Mouse (Mus musculus) CH12.LX (cell line): ENCODE measurements around the gene Gm49403. TPM values are rescaled to one million over a fixed set of nuclear protein-coding genes. Genes with fewer than 3 reads are reported as not detected.

Experiments
- DNase-seq: peaks from one replicate; pipeline ENCODE4 v3.0.0-alpha.2; 2013; ENCODE audit errors: extremely low read depth
- H3K27ac ChIP-seq: 2 replicates; pipeline ENCODE4 v1.5.1; 2012; ENCODE audit warnings: low read depth, mild to moderate bottlenecking, control low read depth, moderate library complexity; ENCODE audit not compliant: insufficient read depth
- H3K27me3 ChIP-seq: replicated peaks from 2 replicates; pipeline ENCODE3; 2012; ENCODE audit warnings: inconsistent platforms
- H3K36me3 ChIP-seq, 2 experiments: replicated peaks in 1 of 2; 2 replicates each; pipeline versions ENCODE3 to v1.6.1; 2012; ENCODE audit warnings: inconsistent platforms in 1 of 2, low read length in 1 of 2, mild to moderate bottlenecking in 1 of 2, mixed read lengths in 1 of 2, moderate library complexity in 1 of 2; ENCODE audit not compliant: control insufficient read depth in 1 of 2, insufficient read depth in 1 of 2
- H3K4me1 ChIP-seq, 2 experiments: 2 replicates each; pipeline ENCODE4 v1.6.1; 2012; ENCODE audit warnings: inconsistent platforms in 1 of 2, moderate library complexity in 1 of 2; ENCODE audit not compliant: insufficient read depth in 2 of 2, control insufficient read depth in 1 of 2
- H3K4me2 ChIP-seq: 2 replicates; pipeline ENCODE4 v1.6.1; 2012; ENCODE audit warnings: low read depth, mild to moderate bottlenecking, control low read depth; ENCODE audit not compliant: poor library complexity, insufficient read depth, severe bottlenecking
- H3K4me3 ChIP-seq, 3 experiments: fragments of 150-350 bp in 1 of 3; sonication (generic) in 1 of 3; replicated peaks in 1 of 3; 2 replicates each; pipeline versions ENCODE3 to v1.5.1; 2011 to 2012; ENCODE audit warnings: low read depth in 2 of 3, low read length in 2 of 3, mild to moderate bottlenecking in 2 of 3, moderate library complexity in 2 of 3, control low read depth in 1 of 3, improper control_type of control experiment in 1 of 3, inconsistent platforms in 1 of 3, mixed read lengths in 1 of 3; ENCODE audit not compliant: poor library complexity in 1 of 3
- H3K79me2 ChIP-seq: replicated peaks from 2 replicates; pipeline ENCODE4 v1.6.1; 2012; ENCODE audit warnings: mild to moderate bottlenecking, moderate library complexity; ENCODE audit not compliant: control insufficient read depth, poor library complexity, insufficient read depth, severe bottlenecking; ENCODE audit errors: extremely low read depth
- H3K9ac ChIP-seq: 2 replicates; pipeline ENCODE4 v1.6.1; 2012; ENCODE audit warnings: low read depth, mild to moderate bottlenecking, control low read depth, moderate library complexity; ENCODE audit not compliant: insufficient read depth
- H3K9me3 ChIP-seq: replicated peaks from 2 replicates; pipeline ENCODE3; 2012; ENCODE audit warnings: low read length, inconsistent platforms, mixed read lengths
- BHLHE40 ChIP-seq: IDR thresholded peaks from 2 replicates; pipeline ENCODE4 v1.6.1; 2011; ENCODE audit warnings: mild to moderate bottlenecking, low read depth, low read length, improper control_type of control experiment
- CHD1 ChIP-seq: IDR thresholded peaks from 2 replicates; pipeline ENCODE4 v1.6.1; 2012; ENCODE audit warnings: low read depth, low read length, improper control_type of control experiment, inconsistent platforms
- EP300 ChIP-seq: IDR thresholded peaks from 2 replicates; pipeline ENCODE4 v1.6.1; 2011; ENCODE audit warnings: low read length, improper control_type of control experiment
- HCFC1 ChIP-seq: IDR thresholded peaks from 2 replicates; pipeline ENCODE4 v1.6.1; 2012; ENCODE audit warnings: low read depth, mild to moderate bottlenecking, inconsistent platforms, low read length, improper control_type of control experiment
- JUND ChIP-seq: conservative IDR thresholded peaks from 2 replicates; pipeline ENCODE4 v1.6.1; 2011; ENCODE audit warnings: low read depth, low read length, improper control_type of control experiment
- KAT2A ChIP-seq: IDR thresholded peaks from 2 replicates; pipeline ENCODE4 v1.6.1; 2012; ENCODE audit warnings: low read length, improper control_type of control experiment, inconsistent platforms; ENCODE audit not compliant: insufficient replicate concordance
- MAX ChIP-seq: IDR thresholded peaks from 2 replicates; pipeline ENCODE4 v1.6.1; 2011; ENCODE audit warnings: low read length, improper control_type of control experiment
- MAZ ChIP-seq: IDR thresholded peaks from 2 replicates; pipeline ENCODE4 v1.6.1; 2012; ENCODE audit warnings: low read depth, mild to moderate bottlenecking, inconsistent platforms, low read length, improper control_type of control experiment, moderate library complexity
- MEF2A ChIP-seq: IDR thresholded peaks from 2 replicates; pipeline ENCODE4 v1.6.1; 2014; ENCODE audit warnings: low read depth, mild to moderate bottlenecking, inconsistent platforms, low read length, improper control_type of control experiment, borderline replicate concordance
- MXI1 ChIP-seq: IDR thresholded peaks from 2 replicates; pipeline ENCODE4 v1.6.1; 2011; ENCODE audit warnings: mild to moderate bottlenecking, low read depth, low read length, improper control_type of control experiment
- NELFE ChIP-seq: IDR thresholded peaks from 2 replicates; pipeline ENCODE4 v1.6.1; 2011; ENCODE audit warnings: low read depth, low read length, improper control_type of control experiment
- NRF1 ChIP-seq: IDR thresholded peaks from 2 replicates; pipeline ENCODE4 v1.6.1; 2014; ENCODE audit warnings: low read depth, mild to moderate bottlenecking, inconsistent platforms, low read length, improper control_type of control experiment, moderate library complexity
- PAX5 ChIP-seq: IDR thresholded peaks from 2 replicates; pipeline ENCODE4 v1.6.1; 2012; ENCODE audit warnings: low read length, inconsistent platforms, mixed read lengths
- POLR2A ChIP-seq: IDR thresholded peaks from 2 replicates; pipeline ENCODE4 v1.6.1; 2011; ENCODE audit warnings: low read depth, mild to moderate bottlenecking, improper control_type of control experiment, low read length
- RAD21 ChIP-seq: IDR thresholded peaks from 2 replicates; pipeline ENCODE4 v1.6.1; 2011; ENCODE audit warnings: low read depth, mild to moderate bottlenecking, low read length, improper control_type of control experiment, moderate library complexity
- RCOR1 ChIP-seq: conservative IDR thresholded peaks from 2 replicates; pipeline ENCODE4 v1.6.1; 2012; ENCODE audit warnings: low read depth, mild to moderate bottlenecking, inconsistent platforms, low read length, improper control_type of control experiment
- SIN3A ChIP-seq: IDR thresholded peaks from 2 replicates; pipeline ENCODE4 v1.6.1; 2012; ENCODE audit warnings: low read length, improper control_type of control experiment, inconsistent platforms
- SMC3 ChIP-seq: IDR thresholded peaks from 2 replicates; pipeline ENCODE4 v1.6.1; 2011; ENCODE audit warnings: low read depth, low read length, improper control_type of control experiment
- TCF12 ChIP-seq: IDR thresholded peaks from 2 replicates; pipeline ENCODE4 v1.6.1; 2014; ENCODE audit warnings: low read depth, mild to moderate bottlenecking, inconsistent platforms, low read length, improper control_type of control experiment
- ZKSCAN1 ChIP-seq: IDR thresholded peaks from 2 replicates; pipeline ENCODE4 v1.6.1; 2012; ENCODE audit warnings: low read depth, inconsistent platforms, low read length, improper control_type of control experiment, borderline replicate concordance
- ZMIZ1 ChIP-seq: IDR thresholded peaks from 2 replicates; pipeline ENCODE4 v1.6.1; 2012; ENCODE audit warnings: low read depth, mild to moderate bottlenecking, inconsistent platforms, low read length, improper control_type of control experiment
- ZNF384 ChIP-seq: IDR thresholded peaks from 2 replicates; pipeline ENCODE4 v1.6.1; 2012; ENCODE audit warnings: low read depth, low read length, improper control_type of control experiment, inconsistent platforms
- dilution Hi-C: fragments of 300-500 bp; cut with MboI; formaldehyde crosslinking; loops from 2 replicates; pipeline ENCODE4 v1.14.3; 2020; ENCODE audit warnings: low sequenced_read_pairs; ENCODE audit not compliant: extremely low pct_unique_long_range_greater_than_20kb, extremely low pct_ligation_motif_present
- in situ Hi-C: fragments of 300-500 bp; cut with MboI; formaldehyde crosslinking; loops from 3 replicates; pipeline ENCODE4 v1.14.3; 2019; ENCODE audit warnings: low sequenced_read_pairs, low pct_ligation_motif_present, low pct_unique_long_range_greater_than_20kb, mixed read lengths
- polyA plus RNA-seq: library from polyadenylated mRNA; unstranded; fragments of >175 nt; gene quantifications from 2 replicates; pipeline ENCODE4 v1.2.1, GENCODE M21; 2012; ENCODE audit warnings: low read depth; ENCODE audit not compliant: insufficient read length
- total RNA-seq, 2 experiments: library from RNA; depleted of rRNA; stranded (reverse); fragments of 300-350 nt in 1 of 2; fragments of >200 nt in 1 of 2; gene quantifications; 2 replicates each; pipeline ENCODE4 v1.2.3; 2012 to 2014

Gene Gm49403
- total and polyA plus RNA-seq, 3 experiments: not detected

GRCm38 (mm10) chr19:8908531-8908930 lies 24.8 kb downstream of the Gm49403 start:
- Histone ChIP-seq H3K36me3 (peaks cover 88 to 97% of the 10 kb centered on the region in 2 experiments), H3K4me3 (no peak overlapping the region), H3K79me2 (peaks cover 10% of the 10 kb centered on the region; the same call in 1 of the 2 replicates), H3K9ac (no peak overlapping the region), H3K4me1 (no peaks in the 10 kb centered on the region), H3K4me2 (no peak overlapping the region), H3K27ac (no peak overlapping the region), H3K9me3 (no peaks in the 10 kb centered on the region), H3K27me3 (no peaks in the 10 kb centered on the region)
- no peak for DNase-seq
- TF ChIP-seq EP300 (no peak), MAX (no peak), KAT2A (no peak), HCFC1 (no peak), NRF1 (no peak)
- dilution Hi-C loops (no loop called here), in situ Hi-C loops (no loop called here)

- in situ Hi-C loops (no loop called here), dilution Hi-C loops (no loop called here)
- H3K9me3 ChIP-seq: no peaks in the 10 kb centered on the region
- DNase-seq: no peak
- H3K27me3 ChIP-seq: no peaks in the 10 kb centered on the region
- no peak overlapping the region for H3K4me3 ChIP-seq
- no peak overlapping the region for H3K27ac ChIP-seq
- H3K4me1 ChIP-seq: no peaks in the 10 kb centered on the region
- TF ChIP-seq ZMIZ1 (no peak), RCOR1 (no peak), ZKSCAN1 (no peak), BHLHE40 (no peak), TCF12 (no peak), POLR2A (no peak)
- peaks cover 93 to 98% of the 10 kb centered on the region in 2 experiments for H3K36me3 ChIP-seq
- H3K4me2 ChIP-seq: no peak overlapping the region
- no peak overlapping the region for H3K9ac ChIP-seq
- no peaks in the 10 kb centered on the region for H3K79me2 ChIP-seq
These were observed 28.1 kb downstream of the Gm49403 start for GRCm38 (mm10) chr19:8911810-8912209.

- TF ChIP-seq ZNF384 (no peak), JUND (no peak), NELFE (no peak), SIN3A (no peak), MEF2A (no peak), MXI1 (no peak), RAD21 (no peak), PAX5 (no peak), BHLHE40 (no peak), MAZ (no peak), CHD1 (no peak), ZMIZ1 (no peak), SMC3 (no peak)
- in situ Hi-C loops (no loop called here), dilution Hi-C loops (no loop called here)
- Histone ChIP-seq H3K9me3 (no peaks in the 10 kb centered on the region), H3K36me3 (peaks cover 74 to 80% of the 10 kb centered on the region in 2 experiments), H3K27me3 (no peaks in the 10 kb centered on the region), H3K4me1 (no peaks in the 10 kb centered on the region), H3K79me2 (no peaks in the 10 kb centered on the region), H3K9ac (no peak overlapping the region), H3K4me2 (no peak overlapping the region), H3K27ac (no peak overlapping the region), H3K4me3 (no peak overlapping the region)
- no peak for DNase-seq
These were observed 30.5 kb downstream of the Gm49403 start for GRCm38 (mm10) chr19:8914212-8914611.
